Mouse (Mus musculus) intestine, embryonic 16.5 days (tissue): ENCODE results near the gene Stap1. TPM values are rescaled to one million over a fixed set of nuclear protein-coding genes. Genes with fewer than 3 reads are reported as not detected.

ENCODE experiments used
- ATAC-seq: fragments of 200-750 bp; cut with Nextera tagmentation; 2 replicates; pipeline ENCODE4 v1.8.0; 2017; ENCODE audit warnings: moderate TSS enrichment, moderate library complexity
- H3K27ac ChIP-seq: fragments of 300-500 bp; sonication (generic); 2 replicates; pipeline ENCODE4 v1.5.1; 2014; ENCODE audit warnings: mild to moderate bottlenecking, low read length
- H3K27me3 ChIP-seq: fragments of 300-500 bp; sonication (generic); replicated peaks from 2 replicates; pipeline ENCODE4 v1.6.1; 2014; ENCODE audit warnings: low read length, control low read depth, mixed read lengths; ENCODE audit not compliant: control insufficient read depth, insufficient read depth
- H3K36me3 ChIP-seq: fragments of 300-500 bp; sonication (generic); 2 replicates; pipeline ENCODE4 v1.6.1; 2014; ENCODE audit warnings: low read length, control low read depth; ENCODE audit not compliant: control insufficient read depth, insufficient read depth
- H3K4me1 ChIP-seq: fragments of 300-500 bp; sonication (generic); 2 replicates; pipeline ENCODE4 v1.6.1; 2014; ENCODE audit warnings: low read length, control low read depth, mixed read lengths; ENCODE audit not compliant: control insufficient read depth, insufficient read depth
- H3K4me2 ChIP-seq: fragments of 300-500 bp; sonication (generic); 2 replicates; pipeline ENCODE4 v1.6.1; 2014; ENCODE audit warnings: low read depth, low read length, control low read depth
- H3K4me3 ChIP-seq: fragments of 300-500 bp; sonication (generic); 2 replicates; pipeline ENCODE4 v1.5.1; 2014; ENCODE audit warnings: mild to moderate bottlenecking, low read length
- H3K9ac ChIP-seq: fragments of 300-500 bp; sonication (generic); 2 replicates; pipeline ENCODE4 v1.6.1; 2014; ENCODE audit warnings: low read depth, low read length
- H3K9me3 ChIP-seq: fragments of 300-500 bp; sonication (generic); 2 replicates; pipeline ENCODE4 v1.6.1; 2016; ENCODE audit warnings: low read length, control low read depth; ENCODE audit not compliant: control insufficient read depth
- WGBS: fragments of 180-500 bp; shearing (Covaris S2); extraction: QIAGEN DNeasy Blood & Tissue Kit; methylation state at CpG from one replicate; pipeline ENCODE4 v1.1.7; 2014; 5-methylcytosine and 5-hydroxymethylcytosine counted together
- polyA plus RNA-seq: library from polyadenylated mRNA; unstranded; fragments of >200 nt; fragmentation: Nextera tagmentation; extraction: Ambion mirVana; gene quantifications from 2 replicates; pipeline ENCODE4 v1.2.1, GENCODE M21; 2015

Stap1 gene
- 0.33 and 0.60 TPM in 2 replicates for polyA plus RNA-seq

GRCm38 (mm10) chr5:86071538-86071937, at the start of gene Stap1:
Gene Stap1 (plus strand): TSS chr5:86071746.
- no peak within 1 kb of the TSS for H3K9ac ChIP-seq
- no peaks in the 10 kb centered on the region for H3K36me3 ChIP-seq
- 62% methylated on average over 7 of the region's 7 CpGs for WGBS
- H3K4me3 ChIP-seq, result no peak within 1 kb of the TSS
- H3K4me2 ChIP-seq, result no peak within 1 kb of the TSS
- no peak within 1 kb of the TSS for H3K27ac ChIP-seq
- no peak for ATAC-seq
- no peaks in the 10 kb centered on the region for H3K27me3 ChIP-seq
- H3K9me3 ChIP-seq, result no peaks in the 10 kb centered on the region
- H3K4me1 ChIP-seq, result no peaks in the 10 kb centered on the region

- ATAC-seq, result no peak
- H3K27me3 ChIP-seq, result no peaks in the 10 kb centered on the region
- H3K4me3 ChIP-seq, result no peak overlapping the region
- H3K9me3 ChIP-seq, result no peaks in the 10 kb centered on the region
- H3K4me1 ChIP-seq, result no peaks in the 10 kb centered on the region
- WGBS, result 82% methylated on average over 2 of the region's 2 CpGs
- H3K27ac ChIP-seq, result no peak overlapping the region
- H3K36me3 ChIP-seq, result peaks cover 6% of the 10 kb centered on the region
- H3K9ac ChIP-seq, result no peak overlapping the region
- H3K4me2 ChIP-seq, result no peak overlapping the region
These were observed 41.7 kb upstream of the Stap1 start for GRCm38 (mm10) chr5:86029820-86030219.

DNA sequence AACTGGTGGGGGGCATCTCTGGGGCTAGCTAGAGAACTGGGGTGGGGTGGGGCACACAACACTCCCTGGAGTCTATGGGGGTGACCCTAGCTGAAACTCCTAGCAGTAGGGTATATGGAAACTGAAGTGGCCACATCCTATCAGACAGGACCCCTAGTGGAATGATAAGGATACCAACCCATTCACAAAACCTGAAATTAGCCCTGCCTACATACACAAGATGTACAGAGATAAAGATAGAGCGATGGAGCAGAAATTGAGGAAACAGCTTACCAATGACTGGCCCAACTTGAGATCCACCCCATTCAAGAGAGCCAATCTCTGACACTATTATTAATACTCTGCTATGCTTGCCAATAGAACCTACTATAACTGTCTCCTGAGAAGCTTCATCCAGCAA, 8.0 kb upstream of the Stap1 start:
- Histone ChIP-seq H3K4me1 (peaks cover 6% of the 10 kb centered on the region; the same call in 1 of the 2 replicates), H3K36me3 (no peaks in the 10 kb centered on the region), H3K27ac (no peak overlapping the region), H3K27me3 (no peaks in the 10 kb centered on the region), H3K9ac (no peak overlapping the region), H3K9me3 (no peaks in the 10 kb centered on the region), H3K4me3 (no peak overlapping the region), H3K4me2 (no peak overlapping the region)
- no peak for ATAC-seq
- 94% methylated on average over 1 of the region's 1 CpGs for WGBS

DNA sequence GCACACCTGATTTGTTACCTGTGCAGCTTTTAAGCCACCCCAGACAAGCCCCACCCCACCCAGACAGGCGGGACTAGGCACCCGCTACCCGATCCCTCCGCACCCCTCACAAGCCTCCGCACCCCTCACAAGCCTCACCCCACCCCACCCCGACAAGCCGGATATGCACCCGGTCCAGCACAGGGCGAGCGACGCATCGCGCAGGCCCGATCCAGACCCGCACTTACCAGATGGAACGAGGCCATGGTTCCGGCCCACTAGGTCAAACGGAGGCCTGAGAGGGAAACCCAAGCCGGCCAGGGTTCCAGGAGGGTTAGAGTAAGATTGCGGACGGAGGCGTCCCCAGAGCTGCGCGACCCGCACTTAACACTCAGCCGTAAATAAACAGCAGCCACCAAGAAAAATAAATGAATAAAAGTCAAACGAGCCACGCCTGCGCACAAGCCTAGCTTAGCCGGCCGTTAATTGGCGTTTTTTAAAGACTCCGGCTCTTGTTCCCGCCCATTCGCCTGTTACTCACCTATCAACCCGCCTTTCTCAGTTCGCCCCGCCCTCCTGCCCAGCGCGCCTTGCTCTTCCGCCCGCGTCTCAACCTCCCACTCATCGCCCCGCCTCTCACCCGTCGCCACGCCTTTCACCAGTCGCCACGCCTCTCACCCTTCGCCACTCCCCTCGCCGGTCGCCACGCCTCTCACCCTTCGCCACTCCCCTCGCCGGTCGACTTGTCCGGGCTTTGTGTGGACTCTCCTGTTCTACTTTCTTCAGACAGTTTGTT, 6.3 kb upstream of the Stap1 start, which contains the start of gene Cenpc1:
TSS of gene Cenpc1 (minus strand) at position 483 of the 775 bp plus-strand sequence.
- ATAC-seq, result peak; percentile 95

DNA sequence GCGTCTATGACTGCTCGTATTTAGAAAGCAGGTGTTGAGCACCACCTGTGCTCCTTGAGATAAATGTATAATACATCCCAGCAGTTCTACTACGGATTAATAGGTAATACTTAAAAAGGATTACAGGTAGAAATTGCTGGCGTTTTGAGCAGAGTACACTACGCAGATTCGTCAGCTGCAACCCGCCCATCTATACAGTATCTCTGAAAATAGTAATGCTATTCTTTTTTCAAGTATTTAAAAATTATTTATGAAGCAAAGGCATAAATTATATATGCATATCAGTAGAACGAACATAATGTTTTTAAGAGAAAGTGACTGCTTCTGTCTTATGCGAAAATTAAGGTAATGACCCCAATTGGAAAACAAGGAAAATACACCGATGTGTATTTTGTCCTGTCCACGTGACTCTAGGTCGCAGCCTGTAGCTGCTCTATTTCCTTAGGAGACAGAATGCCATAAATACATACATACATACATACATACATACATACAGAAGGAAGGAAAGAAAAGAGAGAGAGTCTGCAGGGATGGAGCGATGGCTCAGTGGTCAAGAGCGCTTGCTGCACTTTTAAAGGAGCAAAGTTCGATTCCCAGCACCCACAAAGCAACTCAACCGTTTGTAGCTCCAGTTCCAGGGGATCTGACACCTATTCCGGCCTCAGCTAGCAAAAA, 5.5 kb upstream of the Stap1 start:
- Histone ChIP-seq H3K4me3 (peak overlapping the region; percentile 50), H3K27ac (peak overlapping the region; percentile 65), H3K27me3 (no peaks in the 10 kb centered on the region), H3K36me3 (no peaks in the 10 kb centered on the region), H3K4me2 (peak overlapping the region; percentile 83), H3K4me1 (peaks cover 6% of the 10 kb centered on the region; the same call in 1 of the 2 replicates), H3K9me3 (no peaks in the 10 kb centered on the region), H3K9ac (peak overlapping the region; percentile 66)
- ATAC-seq, result peak; percentile 65
- under 1% methylated on average over 17 of the region's 17 CpGs for WGBS

More for the DNA sequence above, 6.3 kb upstream of the Stap1 start, which contains the start of gene Cenpc1:
- H3K4me2 ChIP-seq, result peak within 1 kb of the TSS; percentile 83
- no peaks in the 10 kb centered on the region for H3K9me3 ChIP-seq
- H3K9ac ChIP-seq, result peak within 1 kb of the TSS; percentile 87
- peaks cover 6% of the 10 kb centered on the region; the same call in 1 of the 2 replicates for H3K4me1 ChIP-seq
- H3K36me3 ChIP-seq, result no peaks in the 10 kb centered on the region
- no peaks in the 10 kb centered on the region for H3K27me3 ChIP-seq
- H3K27ac ChIP-seq, result peak within 1 kb of the TSS; percentile 96
- peak within 1 kb of the TSS; percentile 80 for H3K4me3 ChIP-seq
- WGBS, result under 1% methylated on average over 59 of the region's 60 CpGs

DNA sequence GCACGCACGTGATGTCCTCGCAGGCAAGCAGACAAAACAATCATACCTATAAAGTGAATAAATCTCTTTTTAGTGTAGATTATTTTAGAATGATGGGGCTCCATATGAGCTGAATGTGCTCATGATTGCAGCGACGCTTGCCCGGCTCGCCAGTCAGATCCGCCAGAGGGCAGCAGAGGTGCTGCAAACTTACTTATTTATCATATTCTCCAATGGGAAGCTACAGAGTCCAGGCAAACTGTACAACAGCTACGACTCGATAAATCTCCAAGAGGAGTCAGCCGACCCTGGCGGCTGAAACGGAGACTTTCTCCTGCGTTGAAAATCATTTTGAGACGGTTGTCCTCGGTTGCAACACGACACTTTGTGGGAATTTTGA, 5.0 kb upstream of the Stap1 start:
- peak overlapping the region; percentile 57 for H3K27ac ChIP-seq
- no peaks in the 10 kb centered on the region for H3K9me3 ChIP-seq
- peak overlapping the region; percentile 66 for H3K9ac ChIP-seq
- ATAC-seq, result peak; percentile 45
- WGBS, result under 1% methylated on average over 17 of the region's 17 CpGs
- H3K36me3 ChIP-seq, result no peaks in the 10 kb centered on the region
- H3K4me2 ChIP-seq, result peak overlapping the region; percentile 83
- no peaks in the 10 kb centered on the region for H3K27me3 ChIP-seq
- H3K4me3 ChIP-seq, result peak overlapping the region; percentile 50
- peaks cover 6% of the 10 kb centered on the region; the same call in 1 of the 2 replicates for H3K4me1 ChIP-seq

DNA sequence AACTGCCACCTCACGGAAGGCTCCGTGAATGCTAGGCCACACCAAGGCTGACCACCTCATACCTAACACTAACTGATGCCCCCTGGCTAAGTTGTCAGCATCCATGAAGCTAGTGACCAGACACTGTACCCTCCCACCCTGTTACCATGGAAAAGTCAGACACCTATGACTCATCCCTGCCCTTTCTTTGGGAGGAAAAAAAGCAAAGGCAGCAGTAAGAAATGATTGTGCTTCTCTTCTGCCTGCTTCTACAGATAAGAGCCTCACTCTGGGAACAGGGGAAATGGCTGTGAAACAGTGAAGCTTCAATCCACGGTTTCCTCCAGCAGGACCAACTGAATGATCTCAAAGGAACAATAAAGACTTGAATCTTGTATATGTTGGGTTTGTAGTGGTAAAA, 3.1 kb upstream of the Stap1 start:
- Histone ChIP-seq H3K27me3 (no peaks in the 10 kb centered on the region), H3K9me3 (no peaks in the 10 kb centered on the region), H3K27ac (no peak overlapping the region), H3K36me3 (no peaks in the 10 kb centered on the region), H3K4me2 (no peak overlapping the region), H3K4me3 (no peak overlapping the region), H3K9ac (no peak overlapping the region), H3K4me1 (peaks cover 6% of the 10 kb centered on the region; the same call in 1 of the 2 replicates)
- WGBS, result 75% methylated on average over 3 of the region's 3 CpGs
- no peak for ATAC-seq

DNA sequence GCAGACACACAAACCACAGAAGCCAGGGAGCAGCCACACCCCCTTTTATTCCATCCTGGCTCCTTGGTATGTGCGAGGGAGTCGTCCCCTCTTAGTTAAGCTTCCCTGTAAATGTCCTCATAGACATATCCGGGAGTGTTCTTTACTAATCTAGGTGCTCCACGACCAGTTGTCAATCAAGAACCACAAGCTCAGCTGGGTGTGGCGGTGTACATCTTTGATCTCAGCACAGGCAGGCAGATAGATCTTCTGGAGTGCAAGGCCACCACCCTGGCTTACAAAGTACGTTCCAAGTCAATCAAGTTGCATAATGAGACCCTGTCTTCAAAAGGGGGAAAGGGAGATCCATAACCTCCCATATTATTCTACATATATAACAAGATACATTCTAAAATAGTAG, 2.4 kb upstream of the Stap1 start:
- Histone ChIP-seq H3K4me2 (no peak overlapping the region), H3K27me3 (no peaks in the 10 kb centered on the region), H3K9ac (no peak overlapping the region), H3K4me1 (0 out of 2 replicates have a peak, but pooled peaks cover 3% of the 10 kb centered on the region), H3K4me3 (no peak overlapping the region), H3K36me3 (no peaks in the 10 kb centered on the region), H3K9me3 (no peaks in the 10 kb centered on the region), H3K27ac (no peak overlapping the region)
- WGBS, result 75% methylated on average over 6 of the region's 6 CpGs
- no peak for ATAC-seq

GRCm38 (mm10) chr5:86072756-86073386, 1.3 kb downstream of the Stap1 start:
- ATAC-seq, result no peak
- H3K4me1 ChIP-seq, result no peaks in the 10 kb centered on the region
- 74% methylated on average over 4 of the region's 4 CpGs for WGBS

More at GRCm38 (mm10) chr5:86072756-86073386, 1.3 kb downstream of the Stap1 start:
- Histone ChIP-seq H3K9ac (no peak overlapping the region), H3K4me3 (no peak overlapping the region), H3K27me3 (no peaks in the 10 kb centered on the region), H3K36me3 (no peaks in the 10 kb centered on the region), H3K9me3 (no peaks in the 10 kb centered on the region), H3K4me2 (no peak overlapping the region), H3K27ac (no peak overlapping the region)
